Mouse (Mus musculus): Measurements from ENCODE around the gene Erc1.
"Not testable (repeated sequence)": the region's sequence is repeated elsewhere in the genome, so short reads cannot be mapped to it uniquely, and the experiment has no call there.

Erc1 gene

DNA sequence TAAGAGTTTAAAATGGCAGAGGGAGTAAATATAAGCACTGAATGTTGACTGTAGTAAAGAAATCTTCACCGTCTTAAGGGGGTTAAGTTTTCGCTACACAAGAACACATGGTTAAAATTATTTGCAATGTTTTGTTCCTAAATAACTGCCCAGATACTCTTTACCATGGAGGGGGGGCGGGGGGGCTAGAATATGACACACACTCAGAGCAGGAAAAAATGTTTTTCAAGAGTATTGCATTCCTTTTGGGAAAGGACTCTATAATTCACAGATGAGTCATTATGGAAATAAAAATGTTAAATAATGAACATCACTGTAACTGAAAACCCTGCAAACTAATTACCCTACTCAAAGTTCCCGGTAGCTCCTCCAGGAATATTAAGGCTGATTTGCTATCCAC is 32.5 kb downstream of the Erc1 start:
- in situ Hi-C loops (cut with MboI; ENCODE audit: low pct_unique_long_range_greater_than_20kb in 1 of 2, low sequenced_read_pairs in 2 of 2, unreplicated experiment in 1 of 2) = no loop called here

DNA sequence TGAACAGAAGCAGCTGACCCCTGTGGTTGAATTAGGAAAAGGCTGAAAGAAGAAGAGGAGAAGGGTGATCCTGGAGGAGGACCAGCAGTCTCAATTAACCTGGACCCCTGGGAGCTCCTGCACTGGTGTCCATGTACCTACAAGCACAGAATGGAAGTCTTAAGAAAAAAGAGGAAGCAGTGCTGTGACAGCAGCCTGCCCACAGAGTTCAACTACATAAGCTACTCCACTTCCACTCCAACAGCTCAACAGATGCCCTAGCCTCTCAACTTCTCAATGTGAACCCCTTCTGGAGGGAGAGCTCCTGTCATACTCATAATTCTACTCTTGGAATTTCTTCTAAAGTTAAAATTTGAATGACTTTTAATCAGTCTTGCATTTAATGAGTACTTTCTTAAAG is 34.9 kb downstream of the Erc1 start:
- in situ Hi-C loops (cut with MboI; ENCODE audit: low pct_unique_long_range_greater_than_20kb in 1 of 2, low sequenced_read_pairs in 2 of 2, unreplicated experiment in 1 of 2) = not testable (repeated sequence)

DNA sequence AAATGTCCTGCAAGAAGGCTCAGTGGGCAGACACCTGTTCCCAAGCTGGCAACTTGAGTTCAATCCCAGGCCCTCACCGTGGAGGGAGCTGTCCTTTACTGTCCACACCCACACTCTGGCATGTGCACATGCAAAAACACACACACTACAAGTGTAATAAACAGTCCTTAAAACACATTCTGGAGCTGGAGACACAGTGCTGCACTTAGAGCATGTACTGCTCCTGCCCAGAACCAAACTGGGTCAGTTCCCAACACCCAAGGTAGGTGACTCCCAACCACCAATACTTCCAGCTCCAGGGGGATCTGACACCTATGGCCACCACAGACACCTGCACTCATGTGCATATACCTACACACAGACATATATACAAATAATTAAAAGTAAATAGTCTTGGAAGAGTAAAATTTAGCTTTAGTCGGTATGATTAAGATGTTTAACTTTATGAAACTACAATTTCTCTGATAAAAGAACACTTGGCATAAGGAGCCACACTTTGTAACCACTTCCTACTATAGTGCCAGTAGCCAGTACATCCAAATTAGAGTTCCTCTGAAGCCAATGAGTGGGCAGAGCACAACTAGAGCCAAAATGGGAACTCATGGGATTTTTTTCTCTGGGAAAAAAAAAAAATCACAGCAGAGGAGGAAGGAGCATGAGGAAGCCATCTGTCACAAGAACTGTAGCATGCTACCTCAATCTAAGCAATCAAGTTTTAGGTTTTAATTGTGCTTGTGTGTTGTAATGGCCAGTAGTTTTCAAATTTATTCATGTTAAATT is 39.1 kb downstream of the Erc1 start:
- in situ Hi-C loops (cut with MboI; ENCODE audit: low pct_unique_long_range_greater_than_20kb in 1 of 2, low sequenced_read_pairs in 2 of 2, unreplicated experiment in 1 of 2) = no loop called here

DNA sequence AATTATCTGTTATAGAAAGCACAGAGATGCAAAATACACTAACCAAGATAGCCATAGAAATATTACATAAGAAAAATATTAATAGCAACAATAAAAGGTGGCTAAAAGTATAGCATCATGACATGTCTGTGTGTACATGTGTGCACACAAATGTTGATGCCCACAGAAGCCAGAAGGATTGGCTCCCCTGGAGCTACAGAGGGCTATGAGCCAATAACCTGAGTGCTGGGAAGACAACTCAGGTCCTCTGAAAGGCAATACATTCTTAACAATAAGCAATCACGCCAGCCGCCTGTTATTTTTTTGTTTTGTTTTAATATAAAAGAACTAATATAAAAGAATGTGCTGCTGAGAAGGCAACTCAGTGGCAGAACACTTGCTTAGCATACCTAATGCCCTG is 44.7 kb downstream of the Erc1 start:
- in situ Hi-C loops (cut with MboI; ENCODE audit: low pct_unique_long_range_greater_than_20kb in 1 of 2, low sequenced_read_pairs in 2 of 2, unreplicated experiment in 1 of 2) = no loop called here

DNA sequence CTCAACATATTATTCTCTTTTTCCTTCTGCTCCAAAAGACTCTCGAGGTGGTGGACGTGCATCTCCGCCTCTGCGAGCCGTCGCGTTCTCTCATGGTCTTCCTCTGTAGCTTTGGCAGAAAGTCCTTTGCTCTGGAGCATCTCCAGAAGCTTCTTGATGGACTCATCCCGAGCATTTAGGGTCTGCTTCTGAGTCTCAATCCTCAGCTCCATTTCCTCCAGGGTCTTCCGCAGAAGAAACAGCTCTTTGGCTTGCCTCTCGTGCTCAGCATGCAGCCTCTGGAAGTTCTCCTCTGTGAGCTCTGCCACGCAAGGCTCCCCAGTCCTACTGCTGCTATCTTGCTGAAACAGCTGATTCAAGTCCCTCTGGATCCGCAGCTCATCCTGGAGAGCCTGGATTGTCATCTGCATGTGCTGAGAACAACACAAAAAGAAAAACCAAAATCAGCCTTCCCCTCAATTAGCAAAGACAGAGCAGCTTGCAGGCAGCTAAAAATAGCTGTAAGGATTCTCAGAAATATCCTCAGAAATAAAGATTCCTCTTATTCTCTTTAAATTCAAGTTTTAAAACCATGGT is 51.0 kb downstream of the Erc1 start:
- in situ Hi-C loops (cut with MboI; ENCODE audit: low pct_unique_long_range_greater_than_20kb in 1 of 2, low sequenced_read_pairs in 2 of 2, unreplicated experiment in 1 of 2) = loop anchor here in 1 of 2 experiments (10.0 kb wide), 1 partner anchor 398 kb away; no protein-coding TSS in a partner anchor

DNA sequence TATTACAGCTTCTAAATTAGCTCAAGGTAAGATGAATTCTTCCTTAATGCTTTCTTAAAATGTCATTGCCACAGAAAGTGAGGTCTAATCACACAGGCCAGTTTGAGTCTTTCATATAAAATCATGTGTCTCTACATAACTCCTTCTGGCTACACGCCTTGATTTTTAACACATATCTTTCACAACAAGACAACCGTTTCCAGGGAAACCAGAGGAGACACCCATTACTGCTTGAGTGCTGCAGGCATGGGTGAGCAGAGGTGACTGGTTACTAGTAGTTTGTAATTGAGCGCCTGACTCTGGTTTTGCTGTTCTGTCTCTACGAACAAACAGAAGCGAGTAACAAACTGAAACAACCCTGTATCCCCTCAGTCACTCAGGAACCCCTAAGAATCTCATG is 51.7 kb downstream of the Erc1 start:
- in situ Hi-C loops (cut with MboI; ENCODE audit: low pct_unique_long_range_greater_than_20kb in 1 of 2, low sequenced_read_pairs in 2 of 2, unreplicated experiment in 1 of 2) = loop anchor here in 1 of 2 experiments (10.0 kb wide), 1 partner anchor 399 kb away; no protein-coding TSS in a partner anchor

DNA sequence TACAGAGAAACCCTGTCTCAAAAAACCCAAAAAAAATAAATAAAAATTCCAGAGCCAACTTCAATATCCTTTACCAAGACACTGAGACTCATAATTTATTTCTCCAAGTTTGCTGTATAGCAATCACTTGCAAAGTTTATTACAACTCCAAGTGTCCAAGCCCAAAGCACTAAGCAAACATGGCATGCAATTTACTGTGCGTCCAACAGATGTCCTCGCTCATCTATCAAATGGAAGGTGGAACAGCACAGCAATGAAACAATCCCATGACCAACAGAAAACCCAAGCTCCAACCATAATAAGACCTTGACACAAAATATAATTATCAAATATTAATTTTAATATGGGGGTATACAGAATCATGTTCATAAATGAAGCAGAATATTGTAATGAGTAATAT is 55.4 kb downstream of the Erc1 start:
- in situ Hi-C loops (cut with MboI; ENCODE audit: low pct_unique_long_range_greater_than_20kb in 1 of 2, low sequenced_read_pairs in 2 of 2, unreplicated experiment in 1 of 2) = loop anchor here in 1 of 2 experiments (10.0 kb wide), 1 partner anchor 402 kb away; no protein-coding TSS in a partner anchor

DNA sequence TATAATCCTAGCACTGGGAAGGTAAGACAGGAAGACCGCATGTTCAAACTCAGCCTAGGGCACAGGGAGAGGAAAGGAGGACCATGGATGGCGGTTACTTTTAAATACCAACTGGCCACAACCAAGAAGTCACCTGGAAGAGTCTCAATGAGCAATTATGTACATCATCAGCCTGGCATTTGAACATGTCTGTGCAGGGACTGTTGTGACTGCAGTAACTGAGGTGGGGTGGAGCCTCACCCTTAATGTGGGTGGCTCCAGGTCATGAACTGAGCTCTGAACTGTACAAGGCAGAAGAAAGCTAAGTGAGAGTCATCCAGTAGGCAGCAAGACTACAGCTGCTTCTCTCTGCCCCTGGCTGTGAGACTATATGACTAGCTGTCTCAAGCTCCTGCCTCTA is 65.6 kb downstream of the Erc1 start:
- in situ Hi-C loops (cut with MboI; ENCODE audit: low pct_unique_long_range_greater_than_20kb in 1 of 2, low sequenced_read_pairs in 2 of 2, unreplicated experiment in 1 of 2) = no loop called here

DNA sequence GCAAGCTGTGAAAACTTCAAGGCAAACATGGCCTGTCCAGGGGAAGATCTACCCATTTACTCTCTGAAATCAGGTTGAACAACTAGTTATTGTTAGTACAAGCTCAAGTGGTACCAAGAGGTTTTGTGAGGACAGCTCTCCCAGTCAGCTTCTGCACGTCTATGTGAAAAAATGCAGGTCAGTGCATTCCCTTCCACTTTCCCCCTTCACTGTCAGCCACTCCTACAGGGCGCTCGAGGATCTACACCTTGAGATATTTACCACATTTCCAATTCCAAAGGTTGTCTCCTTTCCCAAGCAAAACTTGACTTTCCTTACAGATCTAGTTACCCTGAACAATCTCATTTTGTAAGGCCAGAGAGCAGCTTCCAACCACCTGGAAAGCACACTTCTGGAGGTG is 66.9 kb downstream of the Erc1 start:
- in situ Hi-C loops (cut with MboI; ENCODE audit: low pct_unique_long_range_greater_than_20kb in 1 of 2, low sequenced_read_pairs in 2 of 2, unreplicated experiment in 1 of 2) = no loop called here

DNA sequence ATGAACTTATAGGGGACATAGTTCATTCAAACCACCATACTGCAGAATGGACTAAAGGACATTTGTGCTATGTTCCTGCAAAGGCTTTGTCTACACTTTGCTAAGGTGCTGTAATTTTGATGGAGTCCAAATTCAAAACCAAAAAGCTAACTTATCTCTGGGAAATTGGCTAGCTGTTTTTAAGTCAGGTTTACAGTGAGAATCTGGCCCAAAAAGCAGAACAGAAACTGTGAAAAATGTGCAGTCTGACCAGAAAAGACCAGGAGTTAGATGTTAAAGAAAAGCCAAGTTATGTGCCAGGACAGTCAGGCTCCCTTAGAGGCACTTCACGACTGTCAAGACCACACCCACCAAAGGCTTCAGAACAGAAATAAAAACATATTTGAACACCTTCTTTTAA is 79.2 kb downstream of the Erc1 start:
- in situ Hi-C loops (cut with MboI; ENCODE audit: low pct_unique_long_range_greater_than_20kb in 1 of 2, low sequenced_read_pairs in 2 of 2, unreplicated experiment in 1 of 2) = no loop called here

DNA sequence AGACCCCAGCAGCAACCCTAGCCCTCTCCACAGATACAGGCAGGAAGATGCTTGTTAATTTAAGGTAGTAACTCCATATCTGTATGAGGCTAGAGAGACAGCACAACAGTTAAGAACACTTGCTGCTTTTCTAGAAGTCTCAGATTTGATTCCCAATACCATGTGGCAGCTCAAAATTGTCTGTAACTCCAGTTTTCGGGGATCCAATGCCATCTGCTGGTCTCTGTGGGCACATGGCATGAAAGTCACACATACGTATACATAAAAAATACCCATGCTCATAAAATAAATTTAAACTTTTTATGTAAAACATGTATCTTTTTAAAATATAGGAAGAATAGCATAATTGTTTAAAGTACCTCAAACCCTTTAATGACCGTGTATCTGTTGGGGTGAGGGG is 83.6 kb downstream of the Erc1 start:
- in situ Hi-C loops (cut with MboI; ENCODE audit: low pct_unique_long_range_greater_than_20kb in 1 of 2, low sequenced_read_pairs in 2 of 2, unreplicated experiment in 1 of 2) = no loop called here

DNA sequence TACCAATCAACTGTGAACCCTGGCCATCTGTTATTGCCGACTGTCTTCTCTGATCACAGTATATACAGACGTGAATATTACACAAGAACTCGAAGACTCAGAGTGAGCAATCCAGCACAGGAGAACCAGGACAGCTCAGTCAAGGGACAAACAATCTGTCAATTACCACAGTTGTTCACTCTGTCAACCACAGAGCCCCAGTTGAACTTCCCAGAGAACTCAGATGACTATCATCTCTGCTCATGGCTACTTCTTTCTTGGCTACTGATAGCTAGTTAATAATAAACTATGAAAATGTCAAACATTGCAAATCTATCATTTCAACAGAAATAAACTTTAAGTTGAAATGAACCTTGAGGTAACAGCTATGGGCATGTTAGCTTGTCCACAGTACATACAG is 88.1 kb downstream of the Erc1 start:
- in situ Hi-C loops (cut with MboI; ENCODE audit: low pct_unique_long_range_greater_than_20kb in 1 of 2, low sequenced_read_pairs in 2 of 2, unreplicated experiment in 1 of 2) = no loop called here

DNA sequence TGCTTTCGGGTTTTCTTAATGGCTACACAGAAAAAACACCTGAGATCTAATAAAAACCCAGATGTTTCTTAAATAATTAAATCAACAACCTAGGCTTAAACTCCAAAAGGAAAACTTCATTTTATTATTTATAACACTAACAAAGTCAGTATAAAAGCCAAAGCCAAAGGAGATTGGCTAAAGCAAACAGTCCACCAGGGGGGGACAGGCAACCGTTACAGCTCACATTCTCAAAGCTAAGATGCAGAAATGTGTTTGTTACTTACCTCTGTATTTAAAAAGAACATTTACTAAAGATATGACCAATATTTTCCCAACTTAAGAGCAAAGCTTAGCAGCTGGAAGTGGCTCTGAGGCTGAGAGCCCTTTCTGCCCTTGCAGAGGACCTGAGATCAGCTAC is 89.5 kb downstream of the Erc1 start:
- in situ Hi-C loops (cut with MboI; ENCODE audit: low pct_unique_long_range_greater_than_20kb in 1 of 2, low sequenced_read_pairs in 2 of 2, unreplicated experiment in 1 of 2) = no loop called here

DNA sequence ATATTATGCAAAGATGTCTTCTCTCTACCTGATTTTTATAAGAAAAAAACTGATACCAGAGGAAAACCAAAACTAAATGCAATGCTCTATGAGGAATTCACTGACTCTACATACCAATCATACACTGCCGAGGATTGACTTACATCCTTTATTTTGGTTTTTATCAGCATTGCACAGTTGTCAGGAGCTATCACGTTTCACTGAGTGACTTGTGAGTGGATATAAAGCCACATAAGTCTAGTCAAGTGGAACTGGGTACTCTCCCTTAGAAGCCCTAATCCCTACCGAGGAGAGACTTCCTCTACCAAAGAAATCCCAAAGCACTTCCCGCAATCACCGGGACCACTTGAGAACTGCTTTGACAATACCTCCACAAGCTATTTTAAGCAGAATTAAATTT is 90.2 kb downstream of the Erc1 start:
- in situ Hi-C loops (cut with MboI; ENCODE audit: low pct_unique_long_range_greater_than_20kb in 1 of 2, low sequenced_read_pairs in 2 of 2, unreplicated experiment in 1 of 2) = no loop called here

DNA sequence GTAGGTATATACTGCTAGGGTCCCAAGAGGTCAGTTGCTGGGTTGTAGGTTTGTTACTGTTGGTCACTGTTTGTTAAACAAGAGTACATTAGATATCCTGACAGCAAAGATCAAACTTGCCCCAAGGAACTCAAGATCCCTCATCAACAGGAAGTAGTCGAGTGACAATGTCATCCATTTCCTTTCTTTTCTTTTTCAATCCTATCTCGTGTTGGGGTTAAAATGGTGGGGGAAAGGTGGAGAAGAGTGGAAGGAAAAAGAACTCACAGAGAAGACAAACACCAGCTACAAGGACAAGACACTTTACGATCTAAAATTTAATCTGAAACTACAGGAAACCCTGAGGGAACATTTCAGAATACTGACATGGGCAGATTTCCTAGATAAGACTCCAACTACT is 92.1 kb downstream of the Erc1 start:
- in situ Hi-C loops (cut with MboI; ENCODE audit: low pct_unique_long_range_greater_than_20kb in 1 of 2, low sequenced_read_pairs in 2 of 2, unreplicated experiment in 1 of 2) = no loop called here

DNA sequence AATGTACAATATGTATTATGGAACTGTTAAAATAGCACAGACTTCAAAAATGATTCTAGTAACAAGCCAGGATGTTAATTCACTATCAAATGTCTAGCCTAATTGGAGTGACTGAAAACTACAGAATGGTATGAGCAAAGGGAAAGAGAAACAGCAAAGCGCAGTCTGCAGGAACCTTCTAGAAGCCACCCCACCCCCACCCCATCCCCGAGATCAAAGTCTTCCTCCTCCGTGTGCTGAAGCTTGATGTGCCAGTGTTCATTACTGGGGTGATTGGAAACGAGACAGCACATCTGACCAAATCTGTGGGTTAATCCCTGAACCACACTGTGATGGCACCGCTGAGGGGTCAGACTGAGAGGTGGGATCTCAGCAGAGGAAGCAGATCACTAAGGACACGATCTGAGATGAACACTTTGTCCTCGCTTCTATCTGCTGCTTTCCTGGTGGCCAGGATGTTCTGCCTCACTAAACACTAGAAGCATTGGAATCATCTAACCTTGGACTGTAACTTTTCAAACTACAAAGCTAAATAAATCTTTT is 98.8 kb downstream of the Erc1 start:
- in situ Hi-C loops (cut with MboI; ENCODE audit: low pct_unique_long_range_greater_than_20kb in 1 of 2, low sequenced_read_pairs in 2 of 2, unreplicated experiment in 1 of 2) = no loop called here

DNA sequence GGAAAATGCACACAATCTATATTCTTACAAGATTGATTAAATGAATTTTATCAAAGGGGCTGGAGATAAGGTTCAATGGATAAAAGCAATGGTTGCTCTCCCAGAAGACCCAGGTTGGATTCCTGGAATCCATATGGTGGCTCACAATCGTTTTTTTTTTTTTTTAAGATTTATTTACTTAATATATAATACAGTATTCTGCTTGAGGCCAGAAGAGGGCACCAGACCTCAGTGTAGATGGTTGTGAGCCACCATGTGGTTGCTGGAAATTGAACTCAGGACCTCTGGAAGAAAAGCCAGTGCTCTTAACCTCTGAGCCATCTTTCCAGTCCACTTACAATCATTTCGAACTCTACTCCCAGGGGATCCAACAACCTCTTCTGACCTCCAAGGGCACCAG is 106.1 kb downstream of the Erc1 start:
- in situ Hi-C loops (cut with MboI; ENCODE audit: low pct_unique_long_range_greater_than_20kb in 1 of 2, low sequenced_read_pairs in 2 of 2, unreplicated experiment in 1 of 2) = no loop called here

DNA sequence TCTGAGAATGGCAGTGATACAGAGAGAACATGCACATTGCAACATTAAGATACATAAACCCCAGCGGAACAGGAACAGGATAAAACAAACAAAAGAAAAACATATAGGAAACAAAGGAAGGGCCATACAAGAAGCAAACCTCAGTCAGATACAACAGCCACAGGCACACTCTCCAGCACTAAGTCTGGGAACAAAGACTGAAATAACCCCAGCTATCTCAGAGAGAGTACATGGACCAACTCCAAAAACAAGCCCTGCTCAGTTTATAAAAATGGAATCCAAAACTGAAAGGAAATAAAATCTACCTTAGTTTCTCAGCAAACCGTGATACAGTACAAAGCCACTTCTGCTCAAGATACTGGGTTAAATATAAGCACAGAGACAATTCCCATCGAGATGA is 107.4 kb downstream of the Erc1 start:
- in situ Hi-C loops (cut with MboI; ENCODE audit: low pct_unique_long_range_greater_than_20kb in 1 of 2, low sequenced_read_pairs in 2 of 2, unreplicated experiment in 1 of 2) = no loop called here

DNA sequence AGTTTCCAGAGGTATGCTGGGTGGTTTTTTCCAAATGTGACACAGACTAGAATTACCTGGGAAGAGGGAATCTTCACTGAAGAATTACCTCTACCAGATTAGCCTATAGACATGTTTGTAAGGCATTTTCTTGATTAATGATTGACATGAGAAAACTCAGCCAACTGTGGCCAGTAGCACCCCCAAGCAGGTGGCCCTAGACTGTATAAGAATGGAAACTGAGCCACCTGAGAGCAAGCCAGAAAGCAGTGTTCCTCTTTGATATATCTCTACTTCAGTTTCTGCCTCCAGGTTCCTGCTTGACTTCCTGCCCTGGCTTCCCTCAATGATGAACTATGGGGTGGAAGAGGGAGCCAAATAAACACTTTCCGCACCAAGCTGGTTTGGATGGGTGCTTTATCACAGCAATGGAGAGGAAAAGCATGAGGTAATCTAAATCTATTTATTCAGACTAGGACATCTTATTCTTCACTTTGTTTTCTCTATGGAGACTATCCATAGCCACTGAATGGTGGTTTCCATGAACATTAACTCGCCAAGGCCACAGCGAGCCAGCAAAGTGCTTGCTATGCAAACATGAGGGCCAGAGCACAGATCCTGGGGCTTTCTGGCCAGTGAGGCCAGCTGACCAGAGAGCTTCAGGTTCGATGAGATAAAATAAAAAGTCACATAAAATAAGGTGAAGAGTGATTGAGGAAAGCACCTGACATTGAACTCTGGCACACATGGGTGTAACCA is 109.2 kb downstream of the Erc1 start:
- in situ Hi-C loops (cut with MboI; ENCODE audit: low pct_unique_long_range_greater_than_20kb in 1 of 2, low sequenced_read_pairs in 2 of 2, unreplicated experiment in 1 of 2) = no loop called here
